Mouse (Mus musculus) spleen, adult 10 weeks (tissue): Measurements from ENCODE around the gene Utf1. TPM values are rescaled to one million over a fixed set of nuclear protein-coding genes. Genes with fewer than 3 reads are reported as not detected.

ENCODE experiments used
- polyA plus RNA-seq: library from polyadenylated mRNA; stranded (reverse); fragments of 350-450 nt; fragmentation: Illumina TruSeq; extraction: RNeasy Lipid Tissue Mini Kit (QIAGEN cat#74804); gene quantifications from one replicate; pipeline ENCODE4 v1.2.3, GENCODE M21; 2015; ENCODE audit warnings: low replicate concordance; ENCODE audit not compliant: insufficient read depth

Gene Utf1
- polyA plus RNA-seq, result 0.19 TPM

DNA sequence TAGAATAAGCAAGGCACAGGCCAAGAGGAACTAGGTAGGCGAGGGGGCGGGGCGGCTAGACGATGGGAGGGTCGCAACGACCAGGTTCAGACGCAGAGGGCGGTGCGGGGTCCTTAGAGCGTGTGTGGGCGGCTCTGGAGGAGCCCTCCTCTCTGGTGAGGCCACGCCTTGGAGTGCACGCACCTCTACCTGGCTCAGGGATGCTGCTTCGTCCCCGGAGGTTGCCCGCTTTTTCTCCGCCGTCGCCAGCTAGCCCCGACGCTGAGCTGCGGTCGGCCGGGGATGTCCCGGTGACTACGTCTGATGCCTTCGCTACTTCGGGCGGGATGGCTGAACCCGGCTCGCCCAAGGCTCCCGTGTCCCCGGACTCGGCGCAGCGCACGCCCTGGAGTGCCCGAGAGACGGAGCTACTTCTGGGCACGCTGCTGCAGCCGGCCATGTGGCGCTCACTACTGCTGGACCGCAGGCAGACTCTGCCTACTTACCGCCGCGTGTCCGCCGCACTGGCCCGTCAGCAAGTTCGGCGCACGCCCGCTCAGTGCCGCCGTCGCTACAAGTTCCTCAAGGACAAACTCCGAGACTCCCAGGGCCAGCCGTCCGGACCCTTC lies at the start of gene Utf1:
TSS of gene Utf1 (plus strand) at position 116 of the 608 bp plus-strand sequence.

GRCm38 (mm10) chr7:139894655-139895557 lies 48.7 kb upstream of the Utf1 start, which contains the start of gene Kndc1:
Gene Kndc1, plus strand, starts transcription at chr7:139894696.

DNA sequence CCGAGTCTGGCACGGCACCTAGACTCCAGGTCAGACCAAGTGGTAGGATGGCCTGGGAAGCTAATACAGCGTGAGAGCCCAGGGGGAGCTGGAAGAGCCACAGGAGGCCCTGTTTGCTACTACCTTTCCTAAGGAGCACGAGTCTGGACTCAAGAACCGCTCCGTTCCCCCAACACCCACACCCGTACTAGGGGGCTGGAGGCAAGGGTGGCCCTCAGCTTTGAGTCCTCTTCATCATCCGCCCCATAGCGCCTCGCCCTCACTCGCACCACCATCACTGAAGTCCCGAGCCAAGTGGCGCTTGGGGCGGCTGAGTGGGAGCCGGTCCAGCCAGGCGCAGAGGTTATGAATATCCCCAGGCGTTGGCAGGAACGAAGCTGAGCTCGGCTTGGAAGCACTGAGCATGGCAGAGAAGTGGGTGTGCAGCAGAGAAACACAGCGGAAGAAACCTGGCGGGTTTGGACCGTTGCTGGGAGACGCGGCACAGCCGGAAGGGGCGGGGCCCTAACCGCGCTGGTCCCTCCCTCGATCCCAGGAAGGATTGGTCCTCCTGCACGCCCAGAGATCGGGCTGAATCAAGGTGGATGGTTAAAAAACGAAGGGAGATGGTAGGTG lies 34.8 kb downstream of the Utf1 start, which contains the start of gene 6430531B16Rik:
TSS of gene 6430531B16Rik (minus strand) at position 478 of the 615 bp plus-strand sequence.

GRCm38 (mm10) chr7:139992406-139992805 lies 48.8 kb downstream of the Utf1 start, which contains the start of gene Adam8:
Gene Adam8, minus strand, starts transcription at chr7:139992562.

Other genes starting within 250 kb of the Utf1 start
- gene Adgra1, start 109.6 kb upstream of the Utf1 start, polyA plus RNA-seq, result not detected
- gene Kndc1, start 49.1 kb upstream of the Utf1 start, polyA plus RNA-seq, result 0.12 TPM
- gene 6430531B16Rik, start 35.0 kb downstream of the Utf1 start, polyA plus RNA-seq, result not detected
- 15.3 TPM for gene Adam8, start 48.8 kb downstream of the Utf1 start, polyA plus RNA-seq
- gene Zfp511, start 92.6 kb downstream of the Utf1 start, polyA plus RNA-seq, result 39.7 TPM
- 21.8 TPM for gene Tubgcp2, start 92.9 kb downstream of the Utf1 start, polyA plus RNA-seq
- not detected for gene Msx3, start 105.3 kb downstream of the Utf1 start, polyA plus RNA-seq
- not detected for gene Caly, start 138.8 kb downstream of the Utf1 start, polyA plus RNA-seq
- not detected for gene Prap1, start 149.6 kb downstream of the Utf1 start, polyA plus RNA-seq
- gene Fuom, start 158.7 kb downstream of the Utf1 start, polyA plus RNA-seq, result 3.8 TPM
- 9.2 TPM for gene Paox, start 172.0 kb downstream of the Utf1 start, polyA plus RNA-seq
- 39.4 TPM for gene Echs1, start 172.7 kb downstream of the Utf1 start, polyA plus RNA-seq
- 17.2 TPM for gene Mtg1, start 193.8 kb downstream of the Utf1 start, polyA plus RNA-seq
- 0.19 TPM for gene Sprn, start 211.1 kb downstream of the Utf1 start, polyA plus RNA-seq
- not detected for gene Olfr522, start 221.0 kb downstream of the Utf1 start, polyA plus RNA-seq
- gene Olfr523, start 229.4 kb downstream of the Utf1 start, polyA plus RNA-seq, result not detected